Mouse (Mus musculus): ENCODE measurements at regions not wholly inside any gene's neighbourhood (a gene's known extent, or its start where the extent isn't known, plus 50 kb on each side); places are given as distances from the start of the nearest gene placed in this dataset.
A peak's percentile ranks its signal among the peaks of the same experiment; 100 is the strongest.

DNA sequence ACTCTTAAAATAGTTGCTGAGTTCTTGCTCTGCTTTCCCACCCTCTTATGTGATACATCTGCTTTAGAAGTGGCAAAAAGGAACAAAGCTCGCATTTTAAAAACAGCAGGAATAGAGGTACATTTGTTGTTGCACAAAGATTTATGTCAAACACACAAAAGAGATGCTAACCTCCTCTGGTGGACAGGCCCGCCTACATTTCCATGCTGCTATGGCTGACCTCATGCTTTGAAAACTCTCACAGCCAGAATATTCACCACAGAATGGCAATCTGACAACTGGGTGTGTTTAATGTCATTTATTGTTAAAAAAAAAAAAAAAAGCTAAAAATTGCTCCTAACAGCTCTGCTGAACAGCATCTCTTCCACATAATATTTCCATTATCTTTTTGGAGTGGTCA, 451.6 kb downstream of the Cdh9 start:
- Histone ChIP-seq H3K27me3 (replicated peaks; ENCODE audit: control insufficient read depth, insufficient read depth, low read length) (no peaks in the 10 kb centered on the region), H3K9me3 (replicated peaks; ENCODE audit: control insufficient read depth, low read length) (no peaks in the 10 kb centered on the region), H3K4me3 (ENCODE audit: low read depth, low read length) (no peak overlapping the region), H3K4me1 (ENCODE audit: control insufficient read depth, insufficient read depth, low read length) (no peaks in the 10 kb centered on the region), H3K9ac (ENCODE audit: low read length) (no peak overlapping the region), H3K27ac (ENCODE audit: low read depth, low read length) (no peak overlapping the region), H3K36me3 (ENCODE audit: control insufficient read depth, insufficient read depth, low read length) (no peaks in the 10 kb centered on the region), H3K4me2 (ENCODE audit: low read length) (no peak overlapping the region)
- 22% methylated on average over 2 of the region's 2 CpGs for WGBS
- no peak for DNase-seq (ENCODE audit: low spot score)
- no peak for ATAC-seq

DNA sequence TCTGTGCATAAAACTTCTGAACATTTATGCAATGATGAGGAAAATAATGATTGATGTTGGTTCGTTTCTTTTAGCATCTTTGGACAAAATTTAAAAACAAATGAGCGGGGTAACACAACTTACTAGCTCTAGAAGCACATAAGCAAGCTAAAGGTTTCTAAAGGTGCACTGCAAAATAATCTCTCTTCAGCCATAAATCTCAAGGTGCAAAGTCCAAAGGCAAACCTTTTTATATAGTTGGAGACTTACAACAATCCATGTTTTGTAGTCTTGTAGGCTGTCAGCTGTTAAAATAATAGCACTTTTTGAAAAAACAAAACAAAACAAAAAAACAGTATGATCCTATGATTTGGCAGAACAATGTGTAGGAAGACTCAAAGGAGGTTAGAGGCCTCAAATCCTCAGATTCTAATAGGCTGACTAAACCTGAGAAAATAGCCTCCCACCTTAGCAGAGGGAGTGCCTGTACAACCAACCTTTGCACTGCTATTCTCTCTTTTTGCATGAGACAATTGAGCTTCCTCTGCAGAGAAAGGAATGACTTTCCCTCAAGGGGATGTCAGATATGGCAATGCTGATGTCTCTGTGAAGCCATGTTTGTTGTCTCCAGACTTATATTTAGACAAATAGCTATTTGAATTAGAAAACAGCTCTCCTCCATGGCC, 452.9 kb downstream of the Cdh9 start:
- H3K9ac ChIP-seq (ENCODE audit: low read length), result no peak overlapping the region
- no peak overlapping the region for H3K27ac ChIP-seq (ENCODE audit: low read depth, low read length)
- WGBS, result 56% methylated on average over 2 of the region's 2 CpGs
- no peak overlapping the region for H3K4me3 ChIP-seq (ENCODE audit: low read depth, low read length)
- no peak for DNase-seq (ENCODE audit: low spot score)
- no peak for ATAC-seq
- H3K36me3 ChIP-seq (ENCODE audit: control insufficient read depth, insufficient read depth, low read length), result no peaks in the 10 kb centered on the region
- H3K4me2 ChIP-seq (ENCODE audit: low read length), result no peak overlapping the region
- H3K4me1 ChIP-seq (ENCODE audit: control insufficient read depth, insufficient read depth, low read length), result no peaks in the 10 kb centered on the region
- no peaks in the 10 kb centered on the region for H3K27me3 ChIP-seq (replicated peaks; ENCODE audit: control insufficient read depth, insufficient read depth, low read length)
- H3K9me3 ChIP-seq (replicated peaks; ENCODE audit: control insufficient read depth, low read length), result no peaks in the 10 kb centered on the region

DNA sequence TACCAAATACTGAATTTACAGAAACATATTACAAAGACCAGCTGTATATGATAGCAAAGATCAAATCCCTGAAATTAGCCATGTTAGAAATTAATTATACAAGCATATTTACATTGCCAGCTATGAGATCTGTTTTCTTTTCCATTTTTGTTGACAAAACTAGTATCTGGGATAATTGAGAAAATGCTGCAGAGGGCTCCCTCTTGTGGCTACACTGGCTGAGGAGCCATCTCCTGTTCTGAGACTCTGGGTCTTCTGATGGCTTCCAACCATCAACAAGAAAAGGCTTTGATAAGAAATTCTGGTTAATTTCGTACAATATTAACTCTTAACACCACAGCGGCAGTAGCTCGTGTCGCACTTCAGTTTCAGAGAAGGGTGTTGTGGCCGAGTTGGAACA, 466.9 kb downstream of the Cdh9 start:
- H3K4me1 ChIP-seq (ENCODE audit: control insufficient read depth, insufficient read depth, low read length), result no peaks in the 10 kb centered on the region; the same call in 1 of the 2 replicates
- ATAC-seq (peak; percentile 62), DNase-seq (ENCODE audit: low spot score) (peak; percentile 52)
- no peak overlapping the region for H3K9ac ChIP-seq (ENCODE audit: low read length)
- H3K27me3 ChIP-seq (replicated peaks; ENCODE audit: control insufficient read depth, insufficient read depth, low read length), result no peaks in the 10 kb centered on the region
- H3K4me2 ChIP-seq (ENCODE audit: low read length), result no peak overlapping the region
- no peaks in the 10 kb centered on the region for H3K9me3 ChIP-seq (replicated peaks; ENCODE audit: control insufficient read depth, low read length)
- no peak overlapping the region for H3K27ac ChIP-seq (ENCODE audit: low read depth, low read length)
- 55% methylated on average over 5 of the region's 5 CpGs for WGBS
- no peaks in the 10 kb centered on the region for H3K36me3 ChIP-seq (ENCODE audit: control insufficient read depth, insufficient read depth, low read length)
- H3K4me3 ChIP-seq (ENCODE audit: low read depth, low read length), result no peak overlapping the region

DNA sequence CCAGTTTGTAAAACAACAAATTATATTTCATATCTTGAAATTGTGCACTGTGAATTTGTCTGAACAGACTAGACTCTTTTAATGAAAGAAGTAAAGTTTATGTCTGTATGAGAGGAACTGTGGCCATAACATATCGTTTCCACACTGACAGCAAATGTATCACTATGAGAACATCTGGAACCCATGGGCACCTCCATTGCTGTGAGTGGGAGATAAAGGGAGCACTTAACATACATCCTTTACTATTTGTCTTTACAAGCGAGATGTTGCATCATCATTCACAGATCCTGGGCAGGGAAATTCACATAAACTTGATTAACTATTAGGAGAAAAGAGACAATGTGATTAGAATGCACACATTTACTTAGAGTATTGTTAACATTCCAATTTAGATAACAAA, 476.2 kb downstream of the Cdh9 start:
- 87% methylated on average over 2 of the region's 2 CpGs for WGBS
- Histone ChIP-seq H3K27me3 (replicated peaks; ENCODE audit: control insufficient read depth, insufficient read depth, low read length) (no peaks in the 10 kb centered on the region), H3K4me2 (ENCODE audit: low read length) (no peak overlapping the region), H3K4me3 (ENCODE audit: low read depth, low read length) (no peak overlapping the region), H3K4me1 (ENCODE audit: control insufficient read depth, insufficient read depth, low read length) (no peaks in the 10 kb centered on the region), H3K9me3 (replicated peaks; ENCODE audit: control insufficient read depth, low read length) (no peaks in the 10 kb centered on the region), H3K27ac (ENCODE audit: low read depth, low read length) (no peak overlapping the region), H3K36me3 (ENCODE audit: control insufficient read depth, insufficient read depth, low read length) (no peaks in the 10 kb centered on the region), H3K9ac (ENCODE audit: low read length) (no peak overlapping the region)
- no peak for DNase-seq (ENCODE audit: low spot score)
- ATAC-seq, result no peak

DNA sequence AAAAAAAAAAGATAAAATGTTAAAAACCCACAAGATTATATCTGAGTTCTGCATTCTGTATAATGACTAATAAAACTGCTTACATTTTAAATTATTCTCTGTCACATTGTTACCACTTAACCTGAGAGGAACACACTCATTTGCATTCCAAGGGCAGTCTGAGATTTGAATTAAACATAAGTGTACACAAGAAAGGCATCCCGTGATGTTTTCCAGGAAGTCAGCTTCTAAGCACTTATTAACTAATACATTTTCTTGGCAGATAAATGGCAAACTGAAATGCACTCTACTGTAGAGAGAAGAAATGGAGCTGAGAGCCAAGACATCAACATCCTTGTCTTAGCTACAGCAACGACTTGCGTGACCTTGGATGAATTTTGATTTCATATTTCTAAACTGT, 516.5 kb downstream of the Cdh9 start:
- Histone ChIP-seq H3K4me3 (ENCODE audit: low read depth, low read length) (no peak overlapping the region), H3K9me3 (replicated peaks; ENCODE audit: control insufficient read depth, low read length) (no peaks in the 10 kb centered on the region), H3K36me3 (ENCODE audit: control insufficient read depth, insufficient read depth, low read length) (no peaks in the 10 kb centered on the region), H3K4me2 (ENCODE audit: low read length) (no peak overlapping the region), H3K27ac (ENCODE audit: low read depth, low read length) (no peak overlapping the region), H3K4me1 (ENCODE audit: control insufficient read depth, insufficient read depth, low read length) (no peaks in the 10 kb centered on the region), H3K9ac (ENCODE audit: low read length) (no peak overlapping the region), H3K27me3 (replicated peaks; ENCODE audit: control insufficient read depth, insufficient read depth, low read length) (no peaks in the 10 kb centered on the region)
- 59% methylated on average over 3 of the region's 3 CpGs for WGBS
- peak; percentile 15; the same call in 1 of the 2 replicates for ATAC-seq
- peak; percentile 56 for DNase-seq (ENCODE audit: low spot score)

DNA sequence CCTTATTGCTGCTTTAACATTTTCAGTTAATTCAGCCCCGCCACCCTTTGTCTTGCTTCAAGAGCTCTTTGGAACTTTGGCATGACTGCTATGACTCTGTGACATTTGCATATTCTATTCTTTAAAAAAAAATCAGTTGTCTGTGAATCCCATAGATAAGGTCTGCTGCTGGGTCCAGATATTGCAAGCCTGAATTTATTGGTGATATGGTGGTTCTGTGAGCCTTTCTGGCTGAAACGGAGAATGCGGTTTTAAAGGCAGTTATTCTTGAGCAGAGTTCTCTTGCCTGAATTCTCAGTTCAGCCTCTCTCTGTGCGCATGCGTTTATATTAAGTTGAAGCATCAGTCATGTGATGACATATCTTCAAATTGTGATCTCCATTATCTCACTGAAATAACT, 560.7 kb downstream of the Cdh9 start:
- Histone ChIP-seq H3K4me3 (ENCODE audit: low read depth, low read length) (no peak overlapping the region), H3K9me3 (replicated peaks; ENCODE audit: control insufficient read depth, low read length) (no peaks in the 10 kb centered on the region), H3K4me1 (ENCODE audit: control insufficient read depth, insufficient read depth, low read length) (no peaks in the 10 kb centered on the region), H3K36me3 (ENCODE audit: control insufficient read depth, insufficient read depth, low read length) (no peaks in the 10 kb centered on the region), H3K9ac (ENCODE audit: low read length) (no peak overlapping the region), H3K27ac (ENCODE audit: low read depth, low read length) (no peak overlapping the region), H3K4me2 (ENCODE audit: low read length) (no peak overlapping the region), H3K27me3 (replicated peaks; ENCODE audit: control insufficient read depth, insufficient read depth, low read length) (no peaks in the 10 kb centered on the region)
- 94% methylated on average over 5 of the region's 5 CpGs for WGBS
- no peak for DNase-seq (ENCODE audit: low spot score)
- no peak for ATAC-seq

Measured in forebrain, embryonic 14.5 days (tissue).